Mouse (Mus musculus): Measurements from ENCODE around the gene Bmp6.

- no peak for TF ChIP-seq CTCF (IDR thresholded peaks at IDR 0.05; ENCODE audit: low read depth)
- TF ChIP-seq EP300 (IDR thresholded peaks at IDR 0.05; ENCODE audit: low read depth): no peak
Observed at GRCm38 (mm10) chr13:38451446-38451845, 106.5 kb downstream of the Bmp6 start.
